25 mouse cellular contexts compared by ENCODE assay signal in genomic region chrX:142410060-142410459, GRCm38 (mm10).
"Had no signal": no experiment of that assay in that cellular context is flagged by ENCODE, and none has a peak within 500 bp of the region (broad histone marks: within the 10 kb centered on the region; RNA-seq: fewer than 3 reads in every experiment).

No protein-coding gene starts in this region.

- DNase-seq: gastrocnemius, adult 2 months; gastrocnemius, postnatal 10 days; gastrocnemius, postnatal 25 days; heart, adult 18-20 months; heart, postnatal 10 days; heart, postnatal 4 days; kidney, adult 18-20 months; kidney, adult 8-10 months; kidney, postnatal 10 days; kidney, postnatal 25 days; kidney, postnatal 4 days; layer of hippocampus, adult 9-11 months; layer of hippocampus, postnatal 36 days; left cerebral cortex, postnatal 4 days had no signal

- H3K9ac ChIP-seq: heart, embryonic 12.5 days; hindbrain, embryonic 12.5 days; hindbrain, embryonic 14.5 days; intestine, embryonic 15.5 days; limb, embryonic 12.5 days had no signal

- H3K27ac ChIP-seq: gastrocnemius, adult 2 months; heart, embryonic 10.5 days; hindbrain, embryonic 10.5 days; hindbrain, embryonic 12.5 days; hindbrain, embryonic 14.5 days; intestine, embryonic 15.5 days; layer of hippocampus, adult 2 months; limb, embryonic 12.5 days had no signal

- H3K4me1 ChIP-seq: heart, embryonic 10.5 days; heart, embryonic 12.5 days; hindbrain, embryonic 10.5 days; hindbrain, embryonic 12.5 days; intestine, embryonic 15.5 days; limb, embryonic 12.5 days had no signal

- H3K4me2 ChIP-seq: heart, embryonic 12.5 days; hindbrain, embryonic 12.5 days; hindbrain, embryonic 14.5 days; intestine, embryonic 15.5 days; limb, embryonic 12.5 days had no signal

- ATAC-seq: hindbrain, embryonic 16.5 days; inflammation-experienced regulatory T-cells, adult 6 months; intestine, embryonic 15.5 days; intestine, postnatal 0 days had no signal

- H3K4me3 ChIP-seq: gastrocnemius, adult 2 months; heart, embryonic 10.5 days; heart, embryonic 12.5 days; hindbrain, embryonic 10.5 days; hindbrain, embryonic 12.5 days; intestine, embryonic 15.5 days; layer of hippocampus, adult 2 months; limb, embryonic 12.5 days had no signal

- H3K36me3 ChIP-seq: heart, embryonic 10.5 days; heart, embryonic 12.5 days; hindbrain, embryonic 10.5 days; hindbrain, embryonic 12.5 days; intestine, embryonic 15.5 days; limb, embryonic 12.5 days had no signal

- H3K27me3 ChIP-seq: heart, embryonic 12.5 days; intestine, embryonic 15.5 days had no signal

- H3K9me3 ChIP-seq: heart, embryonic 10.5 days; heart, embryonic 12.5 days; hindbrain, embryonic 10.5 days; hindbrain, embryonic 12.5 days; intestine, embryonic 15.5 days; limb, embryonic 12.5 days had no signal
